Mouse (Mus musculus): Measurements from ENCODE around the gene Fkbp15. TPM values are rescaled to one million over a fixed set of nuclear protein-coding genes. Genes with fewer than 3 reads are reported as not detected.
"Not testable (repeated sequence)": the region's sequence is repeated elsewhere in the genome, so short reads cannot be mapped to it uniquely, and the experiment has no call there.

Gene Fkbp15
- polyA plus RNA-seq, 1 experiment from 2014 or later: 26.1 TPM

DNA sequence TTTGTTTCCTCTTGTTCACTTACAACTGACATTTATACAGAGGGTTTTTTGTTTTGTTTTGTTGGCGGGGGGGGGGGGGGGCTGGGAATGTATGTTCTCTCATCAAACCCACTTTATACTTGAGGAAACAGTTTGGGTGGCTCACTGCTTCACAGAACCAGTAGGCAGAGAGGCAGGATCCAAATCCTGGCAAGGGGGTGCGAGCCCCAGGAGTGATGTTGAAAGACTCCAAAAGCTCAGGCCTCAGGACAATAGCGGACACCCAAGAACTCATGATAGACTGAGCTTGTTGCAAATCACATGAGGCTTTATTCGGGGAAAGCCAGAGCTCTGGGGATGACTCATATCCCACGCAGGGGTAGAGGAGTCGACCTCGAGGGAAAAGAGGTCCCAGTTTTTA is 94.3 kb downstream of the Fkbp15 start:
- not testable (repeated sequence) for H3K4me1 ChIP-seq (replicated peaks; ENCODE audit: control insufficient read depth, insufficient read depth, low read length); H3K36me3 ChIP-seq (ENCODE audit: control insufficient read depth, insufficient read depth, low read length); ATAC-seq (ENCODE audit: low read depth); H3K27ac ChIP-seq (ENCODE audit: low read length); H3K4me3 ChIP-seq (ENCODE audit: low read length); H3K9me3 ChIP-seq (ENCODE audit: control insufficient read depth, low read length); H3K27me3 ChIP-seq (ENCODE audit: control insufficient read depth, insufficient read depth, low read depth, low read length); H3K4me2 ChIP-seq (ENCODE audit: low read depth, low read length); H3K9ac ChIP-seq (ENCODE audit: low read length)
- 73% methylated on average over 7 of the region's 7 CpGs for WGBS

DNA sequence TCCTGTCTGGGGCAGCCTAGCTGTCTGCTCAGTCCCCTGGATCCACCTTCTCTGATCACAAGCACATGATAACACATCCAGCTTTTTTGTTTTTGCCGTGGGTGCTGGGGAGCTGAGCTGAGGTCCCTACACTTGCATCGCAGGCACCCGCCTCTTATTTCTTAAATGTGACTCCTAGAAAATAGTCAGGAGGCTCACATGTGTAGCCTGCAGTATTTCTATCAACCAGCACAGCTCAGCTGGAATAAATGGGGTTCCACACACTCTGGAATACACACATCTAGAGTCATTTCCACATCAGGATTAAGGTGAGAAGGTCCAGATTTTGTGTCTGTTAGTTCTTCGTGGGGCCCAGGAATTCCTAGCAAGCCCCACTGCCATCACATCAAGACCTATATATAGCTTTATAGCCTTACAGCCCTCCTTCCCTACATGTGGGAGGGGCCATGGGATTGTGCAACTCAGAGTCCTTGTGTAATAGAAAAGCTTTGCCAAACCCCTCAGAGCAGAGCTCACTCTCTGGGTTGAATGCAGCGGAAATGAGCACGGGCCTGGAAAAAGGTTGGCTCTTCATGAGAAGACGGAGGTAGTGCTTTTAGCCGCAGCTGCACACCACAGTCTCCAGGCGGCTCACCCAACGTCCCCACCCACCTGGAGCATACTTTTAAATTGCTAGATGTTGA is 95.1 kb downstream of the Fkbp15 start:
- 56% methylated on average over 10 of the region's 10 CpGs for WGBS
- Histone ChIP-seq H3K9ac (ENCODE audit: low read length) (no peak overlapping the region), H3K4me1 (replicated peaks; ENCODE audit: control insufficient read depth, insufficient read depth, low read length) (no peaks in the 10 kb centered on the region), H3K4me3 (ENCODE audit: low read length) (no peak overlapping the region), H3K27ac (ENCODE audit: low read length) (no peak overlapping the region), H3K4me2 (ENCODE audit: low read depth, low read length) (no peak overlapping the region), H3K27me3 (ENCODE audit: control insufficient read depth, insufficient read depth, low read depth, low read length) (no peaks in the 10 kb centered on the region), H3K36me3 (ENCODE audit: control insufficient read depth, insufficient read depth, low read length) (no peaks in the 10 kb centered on the region), H3K9me3 (ENCODE audit: control insufficient read depth, low read length) (no peaks in the 10 kb centered on the region)
- peak; percentile 96 for ATAC-seq (ENCODE audit: low read depth)

DNA sequence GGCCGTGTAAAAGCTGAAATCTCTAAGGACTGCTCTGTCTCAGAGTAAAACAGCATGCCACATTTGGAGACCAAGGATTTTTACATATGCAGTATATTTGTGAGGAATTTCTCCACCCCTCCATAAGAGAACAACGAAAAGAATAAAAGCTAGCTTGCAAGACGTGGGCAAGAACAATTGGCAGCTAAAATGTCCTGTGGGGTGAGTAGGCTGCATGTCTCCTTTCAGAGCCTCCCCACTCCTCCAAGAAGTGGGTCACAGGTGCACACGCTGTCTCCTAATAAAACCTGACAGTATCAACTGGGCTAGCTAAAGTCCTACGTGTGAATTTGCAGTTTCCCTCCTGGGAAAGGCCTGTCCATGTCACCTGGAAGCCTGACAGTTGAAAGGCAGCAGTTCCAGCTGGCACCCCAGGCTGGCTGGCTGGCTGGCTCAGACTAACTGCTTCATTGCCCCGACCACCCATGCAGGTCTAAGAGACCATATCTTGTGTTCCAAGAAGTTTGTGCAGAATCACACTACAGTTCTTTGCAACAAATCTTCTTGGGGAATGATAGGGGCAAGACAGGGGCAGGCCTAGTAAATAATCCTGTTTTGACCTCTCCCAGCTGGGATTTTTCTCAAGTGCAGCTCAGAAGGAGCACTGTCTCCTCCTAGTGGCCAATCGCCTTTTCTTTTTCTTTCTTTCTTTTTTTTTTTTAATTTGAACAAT is 97.1 kb downstream of the Fkbp15 start:
- H3K27me3 ChIP-seq (ENCODE audit: control insufficient read depth, insufficient read depth, low read depth, low read length): no peaks in the 10 kb centered on the region
- 32% methylated on average over 7 of the region's 7 CpGs for WGBS
- H3K27ac ChIP-seq (ENCODE audit: low read length): no peak overlapping the region
- H3K4me2 ChIP-seq (ENCODE audit: low read depth, low read length): no peak overlapping the region
- no peak for ATAC-seq (ENCODE audit: low read depth)
- H3K9me3 ChIP-seq (ENCODE audit: control insufficient read depth, low read length): no peaks in the 10 kb centered on the region
- H3K4me3 ChIP-seq (ENCODE audit: low read length): no peak overlapping the region
- H3K36me3 ChIP-seq (ENCODE audit: control insufficient read depth, insufficient read depth, low read length): no peaks in the 10 kb centered on the region
- no peaks in the 10 kb centered on the region for H3K4me1 ChIP-seq (replicated peaks; ENCODE audit: control insufficient read depth, insufficient read depth, low read length)
- no peak overlapping the region for H3K9ac ChIP-seq (ENCODE audit: low read length)

DNA sequence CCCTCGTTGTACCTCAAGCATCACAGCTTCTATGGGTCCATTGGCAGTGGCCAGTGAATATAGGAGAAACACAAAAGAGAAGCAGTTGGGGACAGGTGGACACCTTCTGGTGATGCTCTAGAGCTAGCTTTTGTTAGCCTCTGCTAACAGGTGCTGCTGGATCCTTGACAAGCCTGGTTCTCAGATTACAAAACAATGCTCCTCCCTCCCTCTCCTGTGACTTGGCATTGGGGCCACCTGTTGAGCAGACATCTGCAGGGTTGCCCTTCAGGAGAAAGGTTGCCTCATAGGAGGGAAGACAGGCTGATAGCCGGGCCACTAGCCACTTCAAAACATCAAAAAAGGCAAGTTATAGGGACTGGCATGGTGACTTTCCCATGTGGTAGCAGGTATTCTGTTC is 98.1 kb downstream of the Fkbp15 start, which contains the start of gene Slc31a2:
TSS of gene Slc31a2 (plus strand) at position 287 of the 400 bp plus-strand sequence.
- H3K9ac ChIP-seq (ENCODE audit: low read length): no peak within 1 kb of the TSS
- H3K4me2 ChIP-seq (ENCODE audit: low read depth, low read length): no peak within 1 kb of the TSS
- no peak within 1 kb of the TSS for H3K4me3 ChIP-seq (ENCODE audit: low read length)
- no peaks in the 10 kb centered on the region for H3K36me3 ChIP-seq (ENCODE audit: control insufficient read depth, insufficient read depth, low read length)
- no peaks in the 10 kb centered on the region for H3K4me1 ChIP-seq (replicated peaks; ENCODE audit: control insufficient read depth, insufficient read depth, low read length)
- 34% methylated on average over 2 of the region's 2 CpGs for WGBS
- no peaks in the 10 kb centered on the region for H3K9me3 ChIP-seq (ENCODE audit: control insufficient read depth, low read length)
- no peak for ATAC-seq (ENCODE audit: low read depth)
- no peaks in the 10 kb centered on the region for H3K27me3 ChIP-seq (ENCODE audit: control insufficient read depth, insufficient read depth, low read depth, low read length)
- no peak within 1 kb of the TSS for H3K27ac ChIP-seq (ENCODE audit: low read length)

DNA sequence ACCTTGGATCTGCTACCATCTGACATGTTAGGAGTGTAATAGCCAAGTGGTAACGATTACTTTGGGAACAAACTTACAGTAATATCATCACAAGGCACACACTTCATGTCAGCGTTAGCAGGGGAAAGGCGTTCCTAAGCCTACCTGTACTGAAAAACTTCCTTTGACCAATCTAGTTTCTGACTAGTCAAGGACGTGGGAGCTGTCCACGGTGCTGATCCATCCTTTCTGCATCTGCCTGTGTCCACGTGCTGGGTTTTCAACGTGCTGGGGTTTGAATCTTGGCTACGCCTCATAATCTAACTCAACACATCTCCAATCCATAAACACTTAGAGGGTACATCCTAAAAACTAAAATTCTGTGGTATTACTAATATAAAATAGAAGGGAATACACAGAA is 103.4 kb downstream of the Fkbp15 start:
- no peak overlapping the region for H3K9ac ChIP-seq (ENCODE audit: low read length)
- WGBS: 14% methylated on average over 8 of the region's 8 CpGs
- H3K36me3 ChIP-seq (ENCODE audit: control insufficient read depth, insufficient read depth, low read length): no peaks in the 10 kb centered on the region
- H3K27ac ChIP-seq (ENCODE audit: low read length): no peak overlapping the region
- no peaks in the 10 kb centered on the region for H3K27me3 ChIP-seq (ENCODE audit: control insufficient read depth, insufficient read depth, low read depth, low read length)
- no peak overlapping the region for H3K4me3 ChIP-seq (ENCODE audit: low read length)
- H3K4me2 ChIP-seq (ENCODE audit: low read depth, low read length): no peak overlapping the region
- no peak for ATAC-seq (ENCODE audit: low read depth)
- H3K9me3 ChIP-seq (ENCODE audit: control insufficient read depth, low read length): no peaks in the 10 kb centered on the region
- H3K4me1 ChIP-seq (replicated peaks; ENCODE audit: control insufficient read depth, insufficient read depth, low read length): no peaks in the 10 kb centered on the region

DNA sequence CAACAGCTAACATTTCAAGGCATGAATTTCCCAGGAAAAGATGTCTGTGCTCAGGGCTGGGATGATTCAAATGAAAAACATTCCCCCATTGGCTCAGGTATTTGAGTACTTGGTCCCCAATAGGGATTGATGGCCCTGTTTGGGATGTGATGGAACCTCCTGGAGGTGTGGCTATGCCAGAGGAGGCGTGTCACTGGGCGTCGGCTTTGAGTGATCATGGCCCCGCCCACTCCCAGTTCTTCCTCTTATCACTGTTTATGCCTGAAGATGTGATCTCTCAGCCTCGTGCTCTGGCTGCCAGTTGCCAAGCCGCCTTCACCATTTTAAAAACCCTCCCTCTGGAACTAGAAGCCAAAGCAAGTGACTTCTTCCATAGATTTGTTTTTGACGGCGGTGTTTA is 105.8 kb downstream of the Fkbp15 start:
- no peaks in the 10 kb centered on the region for H3K36me3 ChIP-seq (ENCODE audit: control insufficient read depth, insufficient read depth, low read length)
- no peak overlapping the region for H3K27ac ChIP-seq (ENCODE audit: low read length)
- no peaks in the 10 kb centered on the region for H3K4me1 ChIP-seq (replicated peaks; ENCODE audit: control insufficient read depth, insufficient read depth, low read length)
- no peak overlapping the region for H3K4me3 ChIP-seq (ENCODE audit: low read length)
- H3K9ac ChIP-seq (ENCODE audit: low read length): no peak overlapping the region
- WGBS: 53% methylated on average over 8 of the region's 8 CpGs
- no peak overlapping the region for H3K4me2 ChIP-seq (ENCODE audit: low read depth, low read length)
- no peaks in the 10 kb centered on the region for H3K9me3 ChIP-seq (ENCODE audit: control insufficient read depth, low read length)
- no peaks in the 10 kb centered on the region for H3K27me3 ChIP-seq (ENCODE audit: control insufficient read depth, insufficient read depth, low read depth, low read length)
- no peak for ATAC-seq (ENCODE audit: low read depth)

DNA sequence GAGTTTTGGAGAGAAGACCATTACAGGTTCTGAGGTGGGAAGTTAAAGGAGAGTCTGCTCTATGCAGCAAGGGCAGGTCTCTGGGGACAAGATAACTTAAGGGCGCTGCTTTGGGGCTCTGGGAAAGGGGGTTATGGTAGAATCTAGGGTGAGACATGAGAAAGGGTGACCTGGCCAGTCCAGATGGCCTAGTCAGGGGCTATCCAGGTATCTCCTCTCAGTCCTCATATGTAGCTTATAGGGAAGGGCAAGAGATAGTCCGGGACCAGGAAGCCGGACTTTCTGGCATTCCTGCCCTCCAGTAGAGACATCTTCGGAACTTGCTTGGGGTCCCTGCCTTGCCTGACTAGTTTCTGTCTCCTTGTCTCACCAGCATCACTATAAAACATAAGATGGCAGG is 108.6 kb downstream of the Fkbp15 start:
- Histone ChIP-seq H3K9ac (ENCODE audit: low read length) (no peak overlapping the region), H3K9me3 (ENCODE audit: control insufficient read depth, low read length) (no peaks in the 10 kb centered on the region), H3K27me3 (ENCODE audit: control insufficient read depth, insufficient read depth, low read depth, low read length) (no peaks in the 10 kb centered on the region), H3K36me3 (ENCODE audit: control insufficient read depth, insufficient read depth, low read length) (no peaks in the 10 kb centered on the region), H3K4me3 (ENCODE audit: low read length) (no peak overlapping the region), H3K4me2 (ENCODE audit: low read depth, low read length) (no peak overlapping the region), H3K27ac (ENCODE audit: low read length) (no peak overlapping the region), H3K4me1 (replicated peaks; ENCODE audit: control insufficient read depth, insufficient read depth, low read length) (no peaks in the 10 kb centered on the region)
- no peak for ATAC-seq (ENCODE audit: low read depth)
- 87% methylated on average over 4 of the region's 4 CpGs for WGBS

DNA sequence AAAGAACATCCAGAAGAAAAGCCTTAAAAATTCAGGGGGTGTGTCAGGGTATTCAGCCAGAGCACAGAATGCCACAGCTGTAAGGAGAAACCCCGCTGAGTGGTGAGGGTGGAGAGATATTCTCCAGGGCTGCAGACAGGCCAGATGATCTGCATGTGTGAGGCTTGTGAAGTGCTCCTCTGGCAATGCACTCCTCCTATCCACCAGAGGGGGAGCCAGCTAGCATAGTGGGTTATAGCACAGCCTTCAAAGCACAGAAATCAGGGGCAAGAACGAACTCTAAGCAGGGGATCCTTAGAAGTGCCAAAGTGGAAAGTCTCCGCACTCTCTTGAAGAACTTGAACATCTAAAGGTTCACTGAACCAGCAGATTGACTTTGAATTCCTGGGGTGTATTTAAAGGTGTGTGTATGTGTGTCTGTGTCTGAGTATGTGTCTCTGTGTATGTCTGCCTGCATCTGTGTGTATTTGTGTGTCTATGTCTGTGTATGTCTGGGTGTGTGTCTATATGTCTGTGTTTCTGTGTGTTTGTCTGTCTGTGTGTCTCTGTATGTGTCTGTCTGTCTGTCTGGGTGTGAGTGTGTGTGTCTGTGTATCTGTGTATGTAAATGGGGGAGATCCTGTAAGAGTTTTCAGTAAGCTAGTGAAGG is 109.3 kb downstream of the Fkbp15 start:
- H3K27me3 ChIP-seq (ENCODE audit: control insufficient read depth, insufficient read depth, low read depth, low read length): no peaks in the 10 kb centered on the region
- no peak overlapping the region for H3K4me3 ChIP-seq (ENCODE audit: low read length)
- no peak overlapping the region for H3K4me2 ChIP-seq (ENCODE audit: low read depth, low read length)
- whole genome bisulfite sequencing: 40% methylated on average over 3 of the region's 3 CpGs
- no peaks in the 10 kb centered on the region for H3K9me3 ChIP-seq (ENCODE audit: control insufficient read depth, low read length)
- no peaks in the 10 kb centered on the region for H3K4me1 ChIP-seq (replicated peaks; ENCODE audit: control insufficient read depth, insufficient read depth, low read length)
- H3K27ac ChIP-seq (ENCODE audit: low read length): no peak overlapping the region
- ATAC-seq (ENCODE audit: low read depth): no peak
- H3K9ac ChIP-seq (ENCODE audit: low read length): no peak overlapping the region
- H3K36me3 ChIP-seq (ENCODE audit: control insufficient read depth, insufficient read depth, low read length): no peaks in the 10 kb centered on the region
